Mouse (Mus musculus) testis, postnatal 14 days (tissue): ENCODE results near the gene Isoc2b.
"Not testable (repeated sequence)": the region's sequence is repeated elsewhere in the genome, so short reads cannot be mapped to it uniquely, and the experiment has no call there.

Experiments
- DNase-seq: peaks from one replicate; pipeline ENCODE4 v3.0.0; 2021; ENCODE audit warnings: low spot score

Isoc2b gene

DNA sequence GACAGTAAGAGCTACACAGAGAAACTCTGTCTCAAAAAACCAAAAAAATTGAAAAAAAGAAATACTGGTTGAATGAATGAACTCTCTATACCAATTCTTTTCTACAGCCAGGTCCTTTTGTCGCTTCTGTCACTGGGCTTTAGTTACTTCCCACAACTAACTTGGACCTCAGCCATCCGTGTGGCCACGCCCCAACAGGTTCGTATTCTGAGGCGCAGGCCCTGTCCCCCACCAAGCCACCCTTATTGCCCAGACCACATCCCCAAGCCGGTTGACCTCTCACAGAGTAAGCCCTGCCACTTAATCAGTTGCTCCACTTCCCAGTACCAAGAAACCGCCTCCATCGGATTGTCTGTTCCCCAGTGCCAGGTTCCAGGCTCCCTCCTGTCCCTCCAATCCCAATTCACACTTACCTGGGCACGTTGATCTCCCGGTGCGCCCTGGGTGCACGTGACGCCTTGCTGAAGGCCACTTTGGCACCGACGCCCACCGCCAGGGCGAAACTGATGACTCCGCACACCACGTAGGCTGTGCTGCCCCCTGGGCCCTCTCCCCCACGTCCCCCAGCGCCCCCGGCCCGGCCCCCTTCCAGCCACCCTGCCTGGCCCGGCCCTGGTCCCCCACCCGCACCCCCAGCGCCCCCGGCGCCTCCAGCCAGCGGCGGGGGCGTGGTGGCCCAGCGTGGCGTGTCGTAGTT, 34.3 kb downstream of the Isoc2b start:
- DNase-seq, result no peak

DNA sequence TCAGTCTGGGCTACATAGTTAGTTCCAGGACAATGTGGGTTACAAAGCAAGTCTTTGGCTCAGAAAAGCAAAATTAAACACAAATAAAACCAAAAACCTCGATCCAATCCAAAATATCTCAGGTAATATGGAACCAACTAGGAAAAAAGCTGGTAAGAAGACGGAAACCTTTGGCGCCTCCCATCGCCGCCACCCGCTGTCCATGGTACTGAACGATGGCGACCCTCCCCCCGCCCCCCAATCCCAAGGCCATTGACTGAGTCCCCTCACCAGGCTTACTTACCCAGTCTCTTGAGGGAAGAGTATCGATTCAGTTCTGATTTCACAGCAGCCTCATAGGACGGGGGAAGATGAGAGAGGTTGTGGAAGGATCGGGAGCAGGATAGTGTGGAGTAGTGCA, 39.6 kb downstream of the Isoc2b start:
- DNase-seq, result no peak

DNA sequence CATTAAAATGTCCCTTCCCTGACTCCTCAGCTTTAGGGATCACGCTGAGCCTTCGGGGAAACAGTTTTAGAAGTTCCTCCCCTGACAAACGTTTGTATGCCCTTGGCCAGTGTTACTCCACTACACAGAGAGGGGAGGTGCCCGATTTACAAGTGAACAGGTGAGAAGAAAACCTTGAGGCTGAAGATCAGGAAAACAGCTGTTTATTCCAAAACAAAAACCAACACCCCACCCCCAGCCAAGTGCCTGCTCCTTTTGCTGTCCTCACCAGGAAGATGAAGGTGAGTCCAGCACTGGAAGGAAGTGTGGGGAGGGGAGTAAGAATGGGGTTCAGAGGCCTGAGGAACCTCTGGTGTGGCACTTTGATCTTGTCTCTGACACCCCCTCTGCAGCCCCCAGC, 44.7 kb downstream of the Isoc2b start:
- DNase-seq, result no peak

DNA sequence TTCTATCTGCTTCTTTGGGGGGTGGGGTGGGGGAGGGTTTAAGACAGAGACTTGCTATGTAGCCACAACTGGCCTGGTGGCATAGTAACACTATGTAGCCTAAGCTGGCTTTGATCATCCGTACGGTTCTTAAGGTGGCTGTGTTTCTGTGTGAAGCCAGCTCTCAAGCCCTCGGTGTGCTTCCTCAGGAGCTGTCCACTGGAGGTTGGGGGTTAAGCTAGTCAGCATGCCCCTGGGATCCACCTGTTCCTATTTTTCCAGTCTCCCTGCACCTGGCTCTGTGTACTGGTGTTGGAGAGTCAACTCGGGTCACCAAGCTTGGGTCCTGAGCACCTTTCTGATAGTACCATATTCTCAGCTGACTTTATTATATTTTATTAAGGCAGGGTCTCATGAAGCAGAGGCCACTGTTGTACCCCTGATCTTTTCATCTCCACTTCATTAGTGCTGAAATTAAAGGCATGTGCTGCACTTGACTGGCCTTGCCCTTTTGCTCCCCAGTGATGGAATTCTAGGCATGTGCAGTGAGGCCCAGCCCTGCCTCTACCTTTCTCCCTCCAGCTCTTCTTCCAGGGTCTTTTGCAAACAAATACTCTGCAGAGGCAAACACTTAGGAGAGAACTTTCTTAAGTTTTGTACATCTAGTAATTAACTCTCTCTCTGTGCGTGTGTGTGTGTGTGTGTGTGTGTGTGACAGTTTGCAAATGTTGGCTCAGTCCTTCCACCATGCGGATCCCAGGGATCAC, 47.7 kb downstream of the Isoc2b start:
- DNase-seq, result no peak

DNA sequence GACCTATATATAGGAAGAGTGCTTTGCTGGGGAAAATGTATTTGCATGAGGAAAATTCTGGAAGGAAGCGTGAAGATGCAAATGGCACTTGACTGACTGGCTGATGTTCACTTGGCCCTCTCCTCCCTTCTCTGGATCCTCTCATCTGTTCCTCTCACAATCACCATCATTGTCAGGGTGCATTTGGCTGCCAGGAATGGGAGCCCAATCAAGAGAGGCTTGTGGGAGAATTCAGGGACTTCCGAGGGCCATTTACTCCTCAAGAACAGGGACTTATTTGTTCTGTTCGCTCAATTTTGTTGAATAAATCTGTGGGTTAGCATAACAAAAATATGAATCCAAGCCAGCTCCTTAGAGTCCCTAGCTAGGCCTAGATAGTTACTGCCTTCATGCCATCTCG, 48.4 kb downstream of the Isoc2b start:
- no peak for DNase-seq

DNA sequence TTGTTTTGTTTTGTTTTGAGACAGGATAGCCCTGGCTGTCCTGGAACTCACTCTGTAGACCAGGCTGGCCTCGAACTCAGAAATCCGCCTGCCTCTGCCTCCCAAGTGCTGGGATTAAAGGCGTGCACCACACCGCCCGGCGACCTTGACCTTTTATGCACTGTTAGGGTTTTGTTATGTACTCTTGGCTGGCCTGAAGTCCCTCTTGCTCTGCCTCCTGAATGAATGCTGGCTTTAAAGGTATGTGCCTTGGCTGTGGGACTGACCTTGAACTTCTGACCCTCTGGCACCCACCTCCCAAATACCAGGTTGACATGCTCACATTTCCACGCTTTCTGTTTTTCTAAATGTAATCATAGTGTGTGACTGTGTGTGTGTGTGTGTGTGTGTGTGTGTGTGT, 49.1 kb downstream of the Isoc2b start:
- DNase-seq, result not testable (repeated sequence)

DNA sequence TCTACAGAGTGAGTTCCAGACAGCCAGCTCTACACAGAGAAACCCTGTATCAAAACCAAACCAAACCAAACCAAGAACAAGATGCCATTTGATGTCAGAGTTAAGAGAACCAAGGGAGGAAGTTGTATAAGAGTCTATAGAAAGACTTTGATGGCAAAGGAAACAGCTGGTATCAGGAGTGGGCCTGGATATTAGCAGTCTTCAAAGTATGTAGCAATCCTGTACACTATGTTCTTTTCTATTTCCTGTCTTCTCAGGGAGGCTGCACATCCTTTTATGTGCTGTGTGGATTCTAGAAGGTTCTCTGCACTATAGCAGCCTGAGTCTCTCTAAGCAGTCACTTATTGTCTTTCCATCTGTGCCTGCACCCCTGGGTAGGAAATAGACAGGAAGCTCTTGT, 53.5 kb downstream of the Isoc2b start:
- DNase-seq, result no peak

DNA sequence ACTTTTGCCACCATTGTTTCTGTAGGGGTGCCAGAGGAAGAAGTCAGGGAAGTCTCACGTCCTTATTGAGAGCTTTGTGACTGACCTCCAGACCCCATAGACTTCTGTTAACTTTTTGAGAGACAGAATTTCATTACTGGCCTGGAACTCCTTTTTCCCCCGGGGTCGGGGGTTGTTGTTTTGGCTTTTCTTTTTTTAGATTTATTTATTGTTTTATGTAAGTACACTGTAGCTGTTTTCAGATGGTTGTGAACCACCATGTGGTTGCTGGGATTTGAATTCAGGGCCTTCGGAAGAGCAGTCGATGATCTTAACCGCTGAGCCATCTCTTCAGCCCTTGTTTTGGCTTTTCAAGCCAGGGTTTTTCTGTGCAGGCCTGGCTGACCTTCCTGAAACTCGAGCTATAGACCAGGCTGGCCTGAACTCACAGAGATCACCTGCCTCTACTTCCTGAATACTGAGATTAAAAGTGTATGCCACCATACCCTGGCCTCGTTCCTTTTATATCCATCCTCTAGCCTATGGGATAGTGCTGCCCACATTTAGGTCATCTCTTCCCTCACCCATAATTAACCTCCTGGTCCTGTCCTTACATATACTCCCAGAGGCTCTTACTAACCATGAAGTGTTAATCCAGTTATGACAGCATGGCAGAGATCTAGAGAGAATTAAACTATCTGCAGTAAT, 56.8 kb downstream of the Isoc2b start:
- DNase-seq, result no peak

DNA sequence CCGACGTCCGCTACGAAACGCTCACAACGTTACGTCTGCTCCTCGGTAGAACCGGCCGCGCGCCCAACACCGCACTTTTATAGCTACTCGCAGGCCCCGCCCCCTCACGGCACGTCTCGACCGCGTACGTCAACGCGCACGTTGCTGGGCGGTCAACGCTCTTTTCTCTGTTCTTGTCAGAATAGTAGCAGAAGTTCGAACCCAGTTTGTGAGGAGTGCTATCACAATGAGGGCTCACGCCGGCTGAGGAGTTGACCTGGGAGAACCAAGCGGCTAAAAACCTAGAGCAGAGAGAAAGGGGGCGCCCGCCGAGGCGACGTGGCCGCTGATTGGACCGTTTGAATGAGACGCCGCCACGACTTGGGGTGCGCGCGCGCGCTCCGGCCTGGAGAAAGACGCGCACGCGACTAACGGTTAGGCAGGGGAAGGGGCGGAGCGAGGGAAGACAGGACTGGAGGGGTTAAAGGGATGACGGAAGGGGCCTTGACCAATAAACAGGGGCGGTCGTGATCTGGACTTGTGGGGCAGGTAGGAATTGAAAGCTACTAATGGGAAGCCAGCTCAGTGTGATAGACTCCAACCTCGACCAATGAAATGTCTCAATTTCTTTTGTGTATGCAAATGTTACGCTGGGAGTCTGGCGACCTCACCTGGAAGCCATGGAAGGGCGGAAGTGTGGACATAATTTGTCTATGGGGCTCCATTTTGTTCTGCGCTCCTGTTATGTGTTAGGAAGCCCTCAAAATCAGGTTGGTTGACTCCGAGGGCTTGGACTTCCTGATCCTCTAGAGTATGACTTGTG, 57.6 kb downstream of the Isoc2b start, which contains the start of gene Ube2s:
Gene Ube2s (minus strand): TSS at position 288 of the 802 bp plus-strand sequence.
- peak; percentile 99 for DNase-seq

DNA sequence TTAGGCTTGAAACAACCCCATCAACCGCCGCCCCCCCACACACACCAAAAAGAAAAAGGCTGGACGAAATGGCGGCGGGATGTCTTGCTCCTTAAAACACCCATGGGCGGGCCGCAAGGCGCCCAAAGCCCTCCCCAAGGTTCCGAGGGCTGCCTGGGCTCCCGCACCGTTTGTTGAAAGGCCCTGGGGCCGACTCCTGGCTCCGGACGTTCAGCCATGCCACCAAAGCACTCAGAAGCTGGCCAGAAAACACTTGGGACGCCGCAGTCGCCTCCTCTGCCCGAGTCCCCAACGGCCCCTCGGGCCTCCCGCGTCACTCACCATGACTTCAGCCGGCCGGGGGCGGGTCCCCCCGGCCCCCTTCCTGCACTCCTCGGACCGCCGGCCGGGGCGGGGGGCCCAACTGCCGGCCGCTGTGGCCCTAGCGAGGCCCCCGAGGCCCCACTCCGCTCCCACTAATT, 58.2 kb downstream of the Isoc2b start:
- DNase-seq, result peak; percentile 67

DNA sequence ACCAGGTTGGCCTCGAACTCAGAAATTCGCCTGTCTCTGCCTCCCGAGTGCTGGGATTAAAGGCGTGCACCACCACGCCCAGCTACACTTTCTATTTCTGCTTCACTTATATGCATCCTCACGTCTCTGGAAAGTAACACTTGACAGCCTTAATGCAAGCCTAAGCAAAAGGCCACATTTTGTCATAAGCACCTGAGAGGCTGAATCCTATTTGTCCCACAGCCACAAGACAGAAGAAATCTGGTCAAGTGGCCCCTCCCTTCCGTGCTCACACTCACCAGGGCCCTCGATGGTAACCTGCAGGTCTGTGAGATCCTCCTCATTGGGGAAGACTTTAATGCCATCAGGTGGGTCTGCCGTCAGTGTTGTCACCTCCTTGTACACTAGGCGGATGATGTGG, 58.9 kb downstream of the Isoc2b start:
- not testable (repeated sequence) for DNase-seq

DNA sequence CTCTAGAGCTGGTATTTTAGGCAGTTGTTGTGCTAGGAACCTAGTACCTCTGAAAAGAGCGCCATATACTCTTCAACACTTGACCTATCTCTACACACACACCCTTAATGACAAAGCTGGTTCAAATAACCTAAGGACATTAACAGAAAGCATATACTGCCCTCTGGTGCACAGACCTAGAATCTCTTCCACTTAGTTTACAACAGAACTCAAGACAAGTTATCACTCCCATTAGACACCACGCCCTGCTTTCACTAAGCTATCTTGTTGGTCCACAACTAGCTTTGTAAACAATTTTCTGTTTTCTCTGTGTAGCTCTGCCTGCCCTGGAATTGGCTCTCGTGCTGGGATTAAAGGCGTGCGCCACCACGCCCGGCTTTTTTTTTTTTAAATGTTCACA, 63.3 kb downstream of the Isoc2b start:
- DNase-seq, result no peak

DNA sequence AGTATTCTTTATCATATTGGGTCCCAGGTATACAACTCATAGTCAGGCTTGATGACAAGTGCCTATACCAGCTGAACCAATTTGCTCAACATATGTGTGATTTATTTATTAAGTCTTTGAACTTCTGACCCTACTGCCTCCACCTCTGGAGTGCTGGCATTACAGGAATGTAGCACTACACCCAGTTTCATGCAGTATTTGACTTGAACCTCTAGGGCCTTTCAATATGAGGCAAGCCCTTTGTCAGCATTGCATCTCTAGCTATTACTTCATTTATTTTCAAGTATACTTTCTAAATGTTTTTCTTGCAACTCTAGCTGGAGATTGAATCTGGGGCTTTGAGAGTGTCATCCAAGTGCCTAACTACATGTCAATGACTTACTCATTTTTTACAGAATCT, 67.8 kb downstream of the Isoc2b start:
- DNase-seq, result no peak

DNA sequence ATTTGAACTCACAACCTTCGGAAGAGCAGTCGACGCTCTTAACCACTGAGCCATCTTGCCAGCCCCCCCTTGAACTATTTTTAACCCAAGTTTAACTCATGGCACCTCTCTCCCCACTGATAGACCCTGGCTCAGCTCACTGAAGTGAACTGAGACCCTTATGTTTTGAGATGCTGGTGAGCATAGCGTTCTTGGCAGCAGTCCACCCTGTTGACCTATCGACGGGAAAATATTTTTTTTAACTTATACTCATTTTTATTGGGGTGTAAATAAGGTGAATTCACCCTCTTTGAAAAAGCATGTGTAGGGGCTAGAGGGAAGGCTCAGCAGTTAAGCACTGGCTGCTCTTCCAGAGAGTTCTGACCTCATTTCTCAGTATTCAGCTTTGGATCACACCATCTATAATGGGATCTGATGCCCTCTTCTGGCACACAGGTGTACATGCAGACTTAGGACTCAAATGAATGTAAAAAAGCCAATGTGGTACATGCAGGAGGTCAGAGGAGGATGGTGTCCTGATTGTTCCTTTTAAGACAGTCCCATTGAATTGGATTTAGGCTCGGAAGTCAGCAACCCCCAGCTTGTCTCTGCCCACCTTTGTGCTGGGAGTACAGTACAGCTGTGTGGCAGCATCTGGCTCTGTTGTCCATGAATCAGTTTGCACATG, 74.2 kb downstream of the Isoc2b start:
- no peak for DNase-seq
